Mouse (Mus musculus) gastrocnemius, postnatal 10 days (tissue): Measurements from ENCODE around the gene Steap3. TPM values are rescaled to one million over a fixed set of nuclear protein-coding genes. Genes with fewer than 3 reads are reported as not detected.

Experiments
- DNase-seq: peaks from one replicate; pipeline ENCODE4 v3.0.0; 2021; ENCODE audit warnings: mixed read lengths
- total RNA-seq, 2 experiments: library from RNA; stranded (reverse); gene quantifications; 2 replicates each; pipeline ENCODE4 v1.2.3; 2021

Steap3 gene
- total RNA-seq, 2 experiments from 2014 or later = 41.2 to 41.4 TPM

- no peak for DNase-seq
Measured at GRCm38 (mm10) chr1:120198151-120198550, 74.4 kb downstream of the Steap3 start.

GRCm38 (mm10) chr1:120197189-120197588 is 75.3 kb downstream of the Steap3 start:
- peak; percentile 76 for DNase-seq

GRCm38 (mm10) chr1:120196724-120197123 is 75.8 kb downstream of the Steap3 start:
- DNase-seq = no peak

GRCm38 (mm10) chr1:120195947-120196346 is 76.6 kb downstream of the Steap3 start:
- no peak for DNase-seq

GRCm38 (mm10) chr1:120193586-120193985 is 78.9 kb downstream of the Steap3 start:
- no peak for DNase-seq

GRCm38 (mm10) chr1:120192321-120192720 is 80.2 kb downstream of the Steap3 start:
- DNase-seq = no peak

- DNase-seq = no peak
Measured at GRCm38 (mm10) chr1:120190946-120191345, 81.6 kb downstream of the Steap3 start.

- no peak for DNase-seq
Measured at GRCm38 (mm10) chr1:120190300-120190699, 82.2 kb downstream of the Steap3 start.

GRCm38 (mm10) chr1:120189206-120189605 is 83.3 kb downstream of the Steap3 start:
- DNase-seq = no peak

- DNase-seq = no peak
Measured at GRCm38 (mm10) chr1:120187059-120187458, 85.4 kb downstream of the Steap3 start.

- no peak for DNase-seq
Measured at GRCm38 (mm10) chr1:120186655-120187054, 85.8 kb downstream of the Steap3 start.

- no peak for DNase-seq
Measured at GRCm38 (mm10) chr1:120186204-120186603, 86.3 kb downstream of the Steap3 start.

- no peak for DNase-seq
Measured at GRCm38 (mm10) chr1:120177141-120177540, 95.4 kb downstream of the Steap3 start.

- DNase-seq = no peak
Measured at GRCm38 (mm10) chr1:120176313-120176712, 96.2 kb downstream of the Steap3 start.

GRCm38 (mm10) chr1:120174991-120175390 is 97.5 kb downstream of the Steap3 start:
- no peak for DNase-seq

GRCm38 (mm10) chr1:120171819-120172521 is 100.5 kb downstream of the Steap3 start:
- no peak for DNase-seq

GRCm38 (mm10) chr1:120170307-120170706 is 102.2 kb downstream of the Steap3 start:
- no peak for DNase-seq

GRCm38 (mm10) chr1:120168674-120169073 is 103.8 kb downstream of the Steap3 start:
- DNase-seq = no peak

GRCm38 (mm10) chr1:120168016-120168415 is 104.5 kb downstream of the Steap3 start:
- no peak for DNase-seq

- no peak for DNase-seq
Measured at GRCm38 (mm10) chr1:120162616-120163015, 109.9 kb downstream of the Steap3 start.

- DNase-seq = no peak
Measured at GRCm38 (mm10) chr1:120161502-120161901, 111.0 kb downstream of the Steap3 start.

- no peak for DNase-seq
Measured at GRCm38 (mm10) chr1:120158474-120159127, 113.9 kb downstream of the Steap3 start.

- DNase-seq = no peak
Measured at GRCm38 (mm10) chr1:120155325-120155724, 117.2 kb downstream of the Steap3 start.

- peak; percentile 30 for DNase-seq
Measured at GRCm38 (mm10) chr1:120154232-120154631, 118.3 kb downstream of the Steap3 start.
